Mouse (Mus musculus) kidney, adult 2 months (tissue): ENCODE data around the gene Hvcn1. TPM values are rescaled to one million over a fixed set of nuclear protein-coding genes. Genes with fewer than 3 reads are reported as not detected.

ENCODE experiments used
- DNase-seq: peaks from one replicate; pipeline ENCODE4 v3.0.0; 2021
- H3K27ac ChIP-seq: fragments of 200-500 bp; 2 replicates; pipeline ENCODE4 v1.5.1; 2012; ENCODE audit warnings: low read depth, low read length, control low read depth, inconsistent platforms; ENCODE audit not compliant: insufficient read depth
- H3K27me3 ChIP-seq: fragments of 200-500 bp; replicated peaks from 2 replicates; pipeline ENCODE4 v1.6.1; 2012; ENCODE audit warnings: mild to moderate bottlenecking, moderate library complexity, low read length, inconsistent platforms; ENCODE audit not compliant: control insufficient read depth, insufficient read depth
- H3K36me3 ChIP-seq: fragments of 200-500 bp; 2 replicates; pipeline ENCODE4 v1.6.1; 2012; ENCODE audit warnings: mild to moderate bottlenecking, moderate library complexity, low read length, inconsistent platforms; ENCODE audit not compliant: control insufficient read depth, insufficient read depth
- H3K4me1 ChIP-seq: fragments of 200-500 bp; 2 replicates; pipeline ENCODE4 v1.6.1; 2011; ENCODE audit warnings: low read length; ENCODE audit not compliant: control insufficient read depth, insufficient read depth
- H3K4me3 ChIP-seq: fragments of 200-500 bp; 2 replicates; pipeline ENCODE4 v1.5.1; 2011; ENCODE audit warnings: mild to moderate bottlenecking, low read depth, low read length, control low read depth; ENCODE audit not compliant: insufficient read depth
- CTCF ChIP-seq: fragments of 200-500 bp; conservative IDR thresholded peaks from 2 replicates; pipeline ENCODE4 v1.5.1; 2011; ENCODE audit warnings: low read depth, mild to moderate bottlenecking, control low read depth, low read length, moderate library complexity, mixed read lengths; ENCODE audit not compliant: insufficient read depth, insufficient read length
- POLR2A ChIP-seq: fragments of 200-500 bp; IDR thresholded peaks from one replicate; pipeline ENCODE4 v1.6.1; 2011; ENCODE audit warnings: low read depth, low read length, control low read depth
- WGBS: fragments of 180-500 bp; shearing (Covaris S2); methylation state at CpG from one replicate; pipeline ENCODE4 v1.1.7; 2018; 5-methylcytosine and 5-hydroxymethylcytosine counted together
- polyA plus RNA-seq: library from polyadenylated mRNA; depleted of rRNA; stranded (reverse); fragments of >200 nt; gene quantifications from 2 replicates; pipeline ENCODE4 v1.2.3, GENCODE M21; 2012

The Hvcn1 gene
- polyA plus RNA-seq, 1 experiment = 13.1 TPM

DNA sequence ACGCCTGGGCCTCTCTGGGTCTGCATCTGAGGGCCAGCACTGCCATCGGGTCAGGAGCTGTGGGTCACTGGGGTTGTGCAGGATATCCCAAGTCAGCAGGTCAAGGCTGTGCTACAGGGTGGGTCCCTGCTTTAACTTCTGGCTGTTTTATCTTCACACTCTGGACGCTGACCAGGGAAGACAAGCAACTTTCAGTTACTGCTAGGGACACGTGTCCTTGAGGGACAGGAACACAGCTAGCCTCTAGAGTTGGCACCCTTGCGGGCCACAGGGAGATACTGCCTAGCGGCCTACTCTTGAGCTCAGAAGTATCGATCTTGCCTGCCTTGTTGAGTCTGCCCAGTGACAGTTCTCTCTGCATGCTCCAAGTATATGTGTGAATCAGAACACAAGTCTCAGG lies 33.0 kb downstream of the Hvcn1 start:
- no peak overlapping the region for H3K4me3 ChIP-seq
- whole genome bisulfite sequencing = 75% methylated on average over 7 of the region's 7 CpGs
- no peak overlapping the region for H3K27ac ChIP-seq
- H3K27me3 ChIP-seq = no peaks in the 10 kb centered on the region
- no peaks in the 10 kb centered on the region; the same call in 1 of the 2 replicates for H3K36me3 ChIP-seq
- H3K4me1 ChIP-seq = peaks cover 3% of the 10 kb centered on the region; the same call in 1 of the 2 replicates
- DNase-seq = no peak
- TF ChIP-seq CTCF (no peak), POLR2A (no peak)

DNA sequence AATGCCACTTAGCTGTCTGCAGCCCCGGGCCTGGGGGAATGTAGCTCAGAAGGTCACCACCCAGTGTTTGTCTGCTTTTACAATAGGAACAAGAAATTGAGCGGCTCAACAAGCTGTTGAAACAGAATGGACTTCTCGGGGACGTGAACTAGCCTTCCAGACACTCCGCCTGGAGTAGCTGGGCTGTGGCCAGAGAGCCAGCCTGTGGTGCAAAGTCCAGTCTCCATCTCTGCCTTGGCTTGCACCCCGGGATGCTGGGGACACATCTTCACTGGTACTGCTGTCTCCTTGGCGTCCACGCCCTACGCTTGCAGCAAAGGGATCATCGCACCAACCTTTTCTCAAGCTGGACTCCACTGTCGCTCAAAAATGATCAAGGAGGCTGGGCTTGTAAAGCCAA lies 33.9 kb downstream of the Hvcn1 start:
- WGBS = 64% methylated on average over 11 of the region's 11 CpGs

GRCm38 (mm10) chr5:122240989-122241388 lies 34.4 kb downstream of the Hvcn1 start:
- Histone ChIP-seq H3K27me3 (no peaks in the 10 kb centered on the region), H3K27ac (no peak overlapping the region), H3K4me1 (peaks cover 3% of the 10 kb centered on the region; the same call in 1 of the 2 replicates), H3K36me3 (no peaks in the 10 kb centered on the region; the same call in 1 of the 2 replicates), H3K4me3 (no peak overlapping the region)
- no peak for DNase-seq
- 42% methylated on average over 1 of the region's 1 CpGs for WGBS
- TF ChIP-seq CTCF (no peak), POLR2A (no peak)

More for the DNA sequence above, 33.9 kb downstream of the Hvcn1 start:
- Histone ChIP-seq H3K4me3 (no peak overlapping the region), H3K4me1 (peaks cover 3% of the 10 kb centered on the region; the same call in 1 of the 2 replicates), H3K36me3 (no peaks in the 10 kb centered on the region; the same call in 1 of the 2 replicates), H3K27me3 (no peaks in the 10 kb centered on the region), H3K27ac (no peak overlapping the region)
- peak; percentile 85 for DNase-seq
- no peak for TF ChIP-seq POLR2A
- TF ChIP-seq CTCF = no peak

- Histone ChIP-seq H3K4me1 (peaks cover 3% of the 10 kb centered on the region; the same call in 1 of the 2 replicates), H3K36me3 (no peaks in the 10 kb centered on the region; the same call in 1 of the 2 replicates), H3K4me3 (no peak overlapping the region), H3K27ac (peak overlapping the region; percentile 26; the same call in 1 of the 2 replicates), H3K27me3 (no peaks in the 10 kb centered on the region)
- 70% methylated on average over 6 of the region's 6 CpGs for WGBS
- TF ChIP-seq CTCF = no peak
- TF ChIP-seq POLR2A = no peak
- peak; percentile 43 for DNase-seq
Measured at GRCm38 (mm10) chr5:122242521-122243123, 36.0 kb downstream of the Hvcn1 start.

DNA sequence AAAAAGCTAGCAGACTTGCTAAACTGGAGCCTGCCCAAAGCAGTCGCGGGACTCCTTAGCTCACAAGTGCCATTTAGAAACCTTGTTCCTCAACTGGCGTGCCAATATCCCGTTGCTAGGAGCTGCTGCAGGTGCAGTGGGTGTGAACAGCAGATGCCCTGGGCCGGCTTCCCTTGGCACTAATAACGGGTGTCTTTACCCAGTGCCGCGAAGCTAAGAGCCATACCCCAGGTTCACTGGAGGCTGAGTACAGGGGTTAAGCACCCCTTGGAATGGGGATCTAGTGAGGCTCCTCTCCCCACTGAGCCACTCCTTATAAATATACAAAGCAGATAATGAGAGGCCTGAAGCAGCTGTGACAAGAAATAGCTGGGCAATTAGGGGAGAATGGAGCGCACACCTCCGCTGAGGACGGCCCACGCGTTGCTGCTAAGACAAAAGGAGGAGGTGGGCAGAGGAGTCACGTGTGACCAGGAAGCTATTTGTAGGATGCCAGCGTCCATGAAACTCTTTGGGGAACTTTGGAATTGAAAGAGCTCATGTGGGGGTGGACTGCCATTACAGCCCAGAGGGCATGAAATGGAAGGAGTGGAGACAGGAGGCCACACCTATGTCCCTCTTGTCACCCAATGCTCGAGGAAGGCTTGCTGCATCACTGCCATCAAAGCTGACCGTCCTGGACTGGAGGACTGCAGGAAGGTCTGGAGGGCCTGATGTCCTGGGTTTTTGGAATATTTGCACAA lies 37.3 kb downstream of the Hvcn1 start:
- 81% methylated on average over 17 of the region's 17 CpGs for WGBS
- H3K36me3 ChIP-seq = no peaks in the 10 kb centered on the region; the same call in 1 of the 2 replicates

DNA sequence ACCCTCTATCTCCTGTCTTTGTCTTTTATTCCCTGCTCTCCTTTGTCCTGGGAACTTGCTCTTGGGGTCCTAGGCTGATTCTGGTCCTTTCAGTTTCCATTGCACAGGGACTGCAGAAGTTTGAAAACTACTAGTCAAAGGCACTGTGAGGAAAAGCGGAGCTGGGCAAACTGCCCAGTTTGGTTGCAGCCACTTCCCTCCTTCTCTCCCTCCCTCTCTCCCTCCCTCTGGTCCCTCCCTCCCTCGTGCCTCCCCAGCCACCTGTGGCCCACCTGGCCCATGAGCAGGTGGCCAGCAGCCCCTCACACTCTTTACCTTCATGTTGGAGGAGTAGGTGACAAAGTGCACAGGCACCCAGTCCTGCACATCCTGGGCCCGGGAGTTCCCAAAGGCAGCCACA lies 38.6 kb downstream of the Hvcn1 start:
- TF ChIP-seq POLR2A (no peak), CTCF (no peak)
- Histone ChIP-seq H3K27me3 (no peaks in the 10 kb centered on the region), H3K4me3 (no peak overlapping the region), H3K4me1 (peaks cover 2% of the 10 kb centered on the region; the same call in 1 of the 2 replicates), H3K36me3 (no peaks in the 10 kb centered on the region; the same call in none of the 2 replicates), H3K27ac (no peak overlapping the region)
- 58% methylated on average over 3 of the region's 3 CpGs for WGBS
- DNase-seq = no peak

More for the DNA sequence above, 37.3 kb downstream of the Hvcn1 start:
- peaks cover 3% of the 10 kb centered on the region; the same call in 1 of the 2 replicates for H3K4me1 ChIP-seq
- TF ChIP-seq POLR2A = no peak
- no peak for TF ChIP-seq CTCF
- DNase-seq = no peak
- H3K27me3 ChIP-seq = no peaks in the 10 kb centered on the region
- no peak overlapping the region for H3K4me3 ChIP-seq
- no peak overlapping the region for H3K27ac ChIP-seq
